Mouse (Mus musculus): ENCODE measurements around the gene Shc4.

Gene Shc4

GRCm38 (mm10) chr2:125685441-125686150 is 38.4 kb downstream of the Shc4 start:
- in situ Hi-C loops (cut with MboI, MseI): no loop called here

- in situ Hi-C loops (cut with MboI, MseI): no loop called here
These were observed 39.1 kb downstream of the Shc4 start for GRCm38 (mm10) chr2:125684559-125685440.

- in situ Hi-C loops (cut with MboI, MseI): no loop called here
These were observed 40.1 kb downstream of the Shc4 start for GRCm38 (mm10) chr2:125683895-125684294.

- in situ Hi-C loops (cut with MboI, MseI): no loop called here
These were observed 42.1 kb downstream of the Shc4 start for GRCm38 (mm10) chr2:125681811-125682210.

- in situ Hi-C loops (cut with MboI, MseI): no loop called here
These were observed 50.9 kb downstream of the Shc4 start, which contains the start of gene Eid1 for GRCm38 (mm10) chr2:125672957-125673631. Gene Eid1 (plus strand): TSS chr2:125673095.

- in situ Hi-C loops (cut with MboI, MseI): no loop called here
These were observed 51.4 kb downstream of the Shc4 start for GRCm38 (mm10) chr2:125672568-125672956.

- in situ Hi-C loops (cut with MboI, MseI): no loop called here
These were observed 53.1 kb downstream of the Shc4 start for GRCm38 (mm10) chr2:125670846-125671245.

GRCm38 (mm10) chr2:125667721-125668120 is 56.2 kb downstream of the Shc4 start:
- in situ Hi-C loops (cut with MboI, MseI): no loop called here

GRCm38 (mm10) chr2:125667184-125667583 is 56.8 kb downstream of the Shc4 start:
- in situ Hi-C loops (cut with MboI, MseI): no loop called here

GRCm38 (mm10) chr2:125666668-125667067 is 57.3 kb downstream of the Shc4 start:
- in situ Hi-C loops (cut with MboI, MseI): no loop called here

- in situ Hi-C loops (cut with MboI, MseI): no loop called here
These were observed 58.0 kb downstream of the Shc4 start for GRCm38 (mm10) chr2:125665909-125666308.

- in situ Hi-C loops (cut with MboI, MseI): no loop called here
These were observed 58.7 kb downstream of the Shc4 start for GRCm38 (mm10) chr2:125665213-125665612.

GRCm38 (mm10) chr2:125662517-125662916 is 61.4 kb downstream of the Shc4 start:
- in situ Hi-C loops (cut with MboI, MseI): no loop called here

- in situ Hi-C loops (cut with MboI, MseI): no loop called here
These were observed 62.8 kb downstream of the Shc4 start for GRCm38 (mm10) chr2:125661156-125661555.

GRCm38 (mm10) chr2:125660537-125661130 is 63.3 kb downstream of the Shc4 start:
- in situ Hi-C loops (cut with MboI, MseI): no loop called here

GRCm38 (mm10) chr2:125659823-125660536 is 64.0 kb downstream of the Shc4 start:
- in situ Hi-C loops (cut with MboI, MseI): loop anchor here (5.0 kb wide), 1 partner anchor 72 kb away; no protein-coding TSS in a partner anchor

- in situ Hi-C loops (cut with MboI, MseI): loop anchor here (5.0 kb wide), 1 partner anchor 77 kb away; no protein-coding TSS in a partner anchor
These were observed 68.6 kb downstream of the Shc4 start for GRCm38 (mm10) chr2:125655391-125655790.

GRCm38 (mm10) chr2:125653286-125653685 is 70.7 kb downstream of the Shc4 start:
- in situ Hi-C loops (cut with MboI, MseI): no loop called here

GRCm38 (mm10) chr2:125651563-125651962 is 72.4 kb downstream of the Shc4 start:
- in situ Hi-C loops (cut with MboI, MseI): no loop called here

- in situ Hi-C loops (cut with MboI, MseI): no loop called here
These were observed 73.1 kb downstream of the Shc4 start for GRCm38 (mm10) chr2:125650742-125651352.

- in situ Hi-C loops (cut with MboI, MseI): no loop called here
These were observed 73.9 kb downstream of the Shc4 start for GRCm38 (mm10) chr2:125650038-125650437.
